Mouse (Mus musculus) intestine, embryonic 15.5 days (tissue): ENCODE measurements around the gene Ppargc1a. TPM values are rescaled to one million over a fixed set of nuclear protein-coding genes. Genes with fewer than 3 reads are reported as not detected.

ENCODE experiments used
- ATAC-seq: fragments of 200-750 bp; cut with Nextera tagmentation; 2 replicates; pipeline ENCODE4 v1.8.0; 2017; ENCODE audit warnings: moderate TSS enrichment, moderate library complexity
- H3K27ac ChIP-seq: fragments of 300-500 bp; sonication (generic); 2 replicates; pipeline ENCODE4 v1.5.1; 2015; ENCODE audit warnings: mild to moderate bottlenecking, inconsistent platforms
- H3K27me3 ChIP-seq: fragments of 300-500 bp; sonication (generic); replicated peaks from 2 replicates; pipeline ENCODE4 v1.6.1; 2015; ENCODE audit warnings: inconsistent platforms
- H3K36me3 ChIP-seq: fragments of 300-500 bp; sonication (generic); 2 replicates; pipeline ENCODE4 v1.6.1; 2015; ENCODE audit warnings: inconsistent platforms
- H3K4me1 ChIP-seq: fragments of 300-500 bp; sonication (generic); replicated peaks from 2 replicates; pipeline ENCODE4 v1.6.1; 2015; ENCODE audit warnings: inconsistent platforms
- H3K4me2 ChIP-seq: fragments of 300-500 bp; sonication (generic); replicated peaks from 2 replicates; pipeline ENCODE4 v1.6.1; 2015; ENCODE audit warnings: mild to moderate bottlenecking, inconsistent platforms
- H3K4me3 ChIP-seq: fragments of 300-500 bp; sonication (generic); replicated peaks from 2 replicates; pipeline ENCODE4 v1.5.1; 2015; ENCODE audit warnings: inconsistent platforms
- H3K9ac ChIP-seq: fragments of 300-500 bp; sonication (generic); 2 replicates; pipeline ENCODE4 v1.6.1; 2015; ENCODE audit warnings: inconsistent platforms
- H3K9me3 ChIP-seq: fragments of 300-500 bp; sonication (generic); 2 replicates; pipeline ENCODE4 v1.6.1; 2016; ENCODE audit warnings: inconsistent platforms
- WGBS: fragments of 180-500 bp; shearing (Covaris S2); methylation state at CpG from one replicate; pipeline ENCODE4 v1.1.7; 2015; 5-methylcytosine and 5-hydroxymethylcytosine counted together
- polyA plus RNA-seq: library from polyadenylated mRNA; unstranded; fragments of >200 nt; fragmentation: Nextera tagmentation; extraction: Ambion mirVana; gene quantifications from 2 replicates; pipeline ENCODE4 v1.2.1, GENCODE M21; 2015

Gene Ppargc1a
- polyA plus RNA-seq, 1 experiment from 2014 or later: 6.9 TPM

DNA sequence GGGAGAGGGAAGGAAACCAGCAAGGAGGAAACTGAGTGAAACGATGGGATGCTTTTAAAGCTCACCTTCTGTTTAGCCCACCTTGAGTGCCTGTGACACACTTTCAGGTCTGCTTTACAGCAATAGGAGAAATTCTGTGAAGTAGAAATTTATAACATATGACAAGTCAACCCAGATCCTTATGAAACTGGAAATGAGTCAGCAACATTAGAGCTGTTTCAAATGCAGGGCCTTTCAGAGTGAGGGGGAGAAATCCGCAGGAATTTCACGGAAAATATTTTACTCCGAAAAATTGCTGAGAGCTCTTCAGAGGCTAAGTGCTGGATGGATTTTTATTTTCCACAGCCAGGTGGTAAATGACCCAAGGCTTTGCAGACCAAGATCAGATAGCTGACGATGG lies 133.6 kb downstream of the Ppargc1a start:
- no peak for ATAC-seq
- Histone ChIP-seq H3K9ac (no peak overlapping the region), H3K27ac (no peak overlapping the region), H3K4me2 (no peak overlapping the region), H3K4me3 (no peak overlapping the region), H3K27me3 (no peaks in the 10 kb centered on the region), H3K9me3 (no peaks in the 10 kb centered on the region), H3K36me3 (no peaks in the 10 kb centered on the region), H3K4me1 (no peaks in the 10 kb centered on the region)
- 64% methylated on average over 5 of the region's 5 CpGs for WGBS

DNA sequence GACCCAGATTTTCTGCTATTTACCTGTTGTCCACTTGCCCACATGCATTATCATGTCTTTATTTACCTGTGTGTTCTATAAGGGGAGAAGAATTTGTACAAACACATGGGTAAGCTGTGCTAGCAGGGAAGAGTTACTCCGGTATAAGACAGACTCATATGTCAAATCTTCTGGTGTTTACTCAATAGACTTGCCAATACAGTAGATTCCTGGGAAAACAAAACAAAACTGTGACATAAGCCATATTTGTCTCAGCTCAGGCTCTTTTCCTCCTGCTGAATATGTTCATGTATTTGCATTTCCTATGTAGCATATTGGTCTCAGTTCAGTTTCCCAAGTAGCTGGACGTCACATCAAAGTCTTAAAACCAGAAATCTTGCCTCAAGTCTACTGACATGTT lies 135.0 kb downstream of the Ppargc1a start:
- Histone ChIP-seq H3K9me3 (no peaks in the 10 kb centered on the region), H3K9ac (no peak overlapping the region), H3K36me3 (no peaks in the 10 kb centered on the region), H3K4me2 (no peak overlapping the region), H3K4me1 (no peaks in the 10 kb centered on the region), H3K27ac (no peak overlapping the region), H3K27me3 (no peaks in the 10 kb centered on the region), H3K4me3 (no peak overlapping the region)
- no peak for ATAC-seq
- 86% methylated on average over 2 of the region's 2 CpGs for WGBS

DNA sequence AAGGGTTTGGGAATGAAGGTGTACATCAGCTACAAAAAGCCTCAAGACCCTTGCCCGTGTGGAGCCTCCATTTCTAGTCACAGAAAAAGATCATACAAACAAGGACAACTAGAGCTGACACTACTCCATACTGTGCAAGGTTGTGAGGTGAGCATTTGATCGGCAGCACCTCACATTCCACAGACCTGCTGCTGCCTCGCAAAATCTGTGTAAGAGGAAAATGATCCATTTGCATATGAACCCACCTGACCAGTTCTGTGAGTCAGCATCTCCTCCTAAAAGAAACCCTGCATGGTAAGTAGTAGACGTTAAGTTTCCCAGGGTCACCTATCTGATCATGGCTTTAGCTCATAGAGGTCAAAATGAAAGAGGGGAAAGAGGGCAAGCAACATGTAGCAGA lies 135.5 kb downstream of the Ppargc1a start:
- no peak for ATAC-seq
- whole genome bisulfite sequencing: 50% methylated on average over 4 of the region's 4 CpGs

DNA sequence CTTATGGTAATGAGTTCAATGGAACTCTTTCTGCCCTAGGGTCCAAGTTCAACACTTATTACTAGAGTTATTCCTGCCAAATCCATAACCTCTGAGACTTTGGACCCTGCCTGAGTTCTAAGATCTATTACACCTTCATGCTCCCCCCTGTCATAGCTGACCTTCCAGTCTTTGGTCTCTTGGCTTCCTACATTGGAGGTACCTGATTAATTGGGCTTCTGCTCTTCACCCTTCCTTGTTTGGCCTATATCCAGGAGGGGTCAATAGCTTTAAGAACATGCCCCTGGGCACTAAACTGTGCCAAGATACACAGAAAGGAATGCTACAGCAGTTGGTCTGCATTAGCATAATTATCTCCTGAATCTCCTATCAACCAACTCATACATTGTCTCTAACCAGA lies 141.1 kb downstream of the Ppargc1a start:
- Histone ChIP-seq H3K27ac (no peak overlapping the region), H3K4me2 (no peak overlapping the region), H3K9ac (no peak overlapping the region), H3K4me1 (no peaks in the 10 kb centered on the region), H3K4me3 (no peak overlapping the region), H3K9me3 (no peaks in the 10 kb centered on the region), H3K27me3 (no peaks in the 10 kb centered on the region), H3K36me3 (no peaks in the 10 kb centered on the region)
- ATAC-seq: no peak

More for the DNA sequence above, 135.5 kb downstream of the Ppargc1a start:
- Histone ChIP-seq H3K9ac (no peak overlapping the region), H3K4me1 (no peaks in the 10 kb centered on the region), H3K27ac (no peak overlapping the region), H3K9me3 (no peaks in the 10 kb centered on the region), H3K27me3 (no peaks in the 10 kb centered on the region), H3K4me3 (no peak overlapping the region), H3K4me2 (no peak overlapping the region), H3K36me3 (no peaks in the 10 kb centered on the region)

DNA sequence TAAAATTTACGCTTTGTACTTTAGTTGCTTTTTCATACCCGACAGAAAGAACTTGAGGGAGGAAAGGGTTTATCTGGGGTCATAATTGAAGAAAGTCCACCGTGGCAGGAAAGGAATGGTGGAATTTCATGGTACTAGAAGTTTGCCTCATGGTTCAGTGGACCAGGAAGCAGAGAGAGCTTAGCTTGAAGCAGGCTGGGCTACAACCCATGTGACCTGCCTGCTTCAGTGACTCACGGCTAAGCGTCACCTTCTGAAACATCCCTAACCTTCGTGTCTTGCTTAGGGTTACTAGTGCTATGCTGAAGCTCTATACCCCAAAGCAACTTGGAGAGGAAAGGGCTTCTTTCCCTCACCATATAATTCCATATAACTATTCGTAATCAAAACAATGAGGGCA lies 151.1 kb downstream of the Ppargc1a start:
- no peak for ATAC-seq
- H3K27me3 ChIP-seq: no peaks in the 10 kb centered on the region
- H3K36me3 ChIP-seq: no peaks in the 10 kb centered on the region
- no peaks in the 10 kb centered on the region for H3K4me1 ChIP-seq
- no peak overlapping the region for H3K4me2 ChIP-seq
- H3K9ac ChIP-seq: no peak overlapping the region
- H3K27ac ChIP-seq: no peak overlapping the region
- no peak overlapping the region for H3K4me3 ChIP-seq
- H3K9me3 ChIP-seq: no peaks in the 10 kb centered on the region
- WGBS: 84% methylated on average over 7 of the region's 7 CpGs

DNA sequence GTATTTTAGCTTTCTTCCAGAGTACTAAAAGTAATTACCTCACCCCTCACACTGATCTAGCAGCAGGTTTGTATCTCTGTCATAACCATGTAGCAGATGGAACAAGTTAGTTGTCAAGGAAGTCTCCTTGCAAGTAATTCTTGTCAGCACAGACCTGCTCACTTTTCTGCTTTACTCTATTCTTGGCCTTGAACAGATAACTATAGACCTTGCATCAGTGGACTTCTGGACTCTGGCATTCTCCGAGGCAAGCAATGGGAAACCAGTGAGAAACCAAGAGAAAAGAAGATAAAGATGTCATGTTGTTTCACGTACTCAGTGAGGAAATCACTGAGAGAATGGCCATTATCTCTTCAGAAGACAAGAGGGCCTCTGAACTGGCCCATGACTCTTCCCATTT lies 152.1 kb downstream of the Ppargc1a start:
- no peaks in the 10 kb centered on the region for H3K4me1 ChIP-seq
- H3K9me3 ChIP-seq: no peaks in the 10 kb centered on the region
- H3K9ac ChIP-seq: no peak overlapping the region
- 64% methylated on average over 2 of the region's 2 CpGs for WGBS
- no peak for ATAC-seq
- no peak overlapping the region for H3K4me2 ChIP-seq
- no peak overlapping the region for H3K27ac ChIP-seq
- H3K27me3 ChIP-seq: no peaks in the 10 kb centered on the region
- H3K4me3 ChIP-seq: no peak overlapping the region
- no peaks in the 10 kb centered on the region for H3K36me3 ChIP-seq

DNA sequence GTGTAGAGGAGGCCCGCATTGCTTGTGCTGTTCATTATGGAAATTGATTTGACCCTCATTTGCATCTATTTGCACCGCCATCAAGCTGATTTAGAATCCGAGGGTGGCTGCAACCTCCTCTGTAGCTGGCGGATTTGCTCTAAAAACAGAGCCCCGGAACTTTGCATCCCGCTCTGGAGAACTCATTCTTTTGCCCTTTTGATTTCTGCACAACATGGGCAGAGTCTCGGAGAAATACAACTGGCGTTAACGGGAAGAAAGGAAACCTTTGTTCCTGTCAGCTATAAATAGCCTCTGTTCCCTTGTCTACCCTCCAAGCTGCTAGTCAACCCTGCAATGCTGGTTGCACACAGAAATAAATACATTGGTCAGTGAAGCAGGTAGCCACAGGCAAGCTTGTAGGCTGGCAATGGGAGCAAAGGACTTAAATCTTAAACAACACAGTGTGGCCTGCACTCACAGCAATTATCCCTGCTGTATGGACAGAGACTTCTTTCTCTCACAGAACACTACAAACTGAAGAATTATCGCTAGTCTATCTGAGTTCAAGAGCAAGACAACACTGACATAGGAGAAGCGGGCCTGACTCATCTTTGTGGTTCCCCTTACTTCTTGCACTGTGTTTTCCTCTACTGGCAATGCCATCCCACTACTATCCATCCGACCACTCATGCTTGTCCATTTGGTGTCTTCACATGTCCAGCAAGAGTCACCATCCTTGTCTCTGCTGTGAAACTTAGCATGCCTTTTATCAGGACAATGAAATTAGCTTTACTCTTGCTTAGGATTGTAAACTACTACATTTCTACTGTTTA lies 155.0 kb downstream of the Ppargc1a start:
- no peak overlapping the region for H3K4me3 ChIP-seq
- no peak overlapping the region for H3K27ac ChIP-seq
- H3K9ac ChIP-seq: no peak overlapping the region
- no peak overlapping the region for H3K4me2 ChIP-seq
- ATAC-seq: no peak
- no peaks in the 10 kb centered on the region for H3K9me3 ChIP-seq
- WGBS: 55% methylated on average over 12 of the region's 12 CpGs
- H3K4me1 ChIP-seq: no peaks in the 10 kb centered on the region
- H3K36me3 ChIP-seq: no peaks in the 10 kb centered on the region
- no peaks in the 10 kb centered on the region for H3K27me3 ChIP-seq

DNA sequence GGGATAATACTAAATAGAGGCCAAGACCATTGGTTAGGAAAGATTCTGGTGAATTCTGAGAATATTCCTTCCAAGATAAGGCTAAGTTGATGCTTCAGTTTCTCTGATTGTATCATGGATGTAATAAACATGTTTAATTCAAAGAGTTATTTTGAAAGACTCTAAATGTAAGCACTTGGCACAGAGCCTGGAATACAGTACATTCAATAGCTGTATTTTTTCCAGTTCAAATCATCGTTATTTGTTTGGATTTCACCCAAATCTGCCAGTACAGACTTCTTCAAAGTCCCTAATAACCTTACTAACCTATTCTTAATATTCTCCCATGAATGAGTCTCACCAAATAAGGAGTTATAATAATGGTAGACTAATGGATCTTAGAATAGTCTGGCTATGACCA lies 157.5 kb downstream of the Ppargc1a start:
- Histone ChIP-seq H3K36me3 (no peaks in the 10 kb centered on the region), H3K4me2 (no peak overlapping the region), H3K4me3 (no peak overlapping the region), H3K27me3 (no peaks in the 10 kb centered on the region), H3K9me3 (no peaks in the 10 kb centered on the region), H3K9ac (no peak overlapping the region), H3K4me1 (no peaks in the 10 kb centered on the region), H3K27ac (no peak overlapping the region)
- ATAC-seq: no peak
- WGBS: 40% methylated on average over 1 of the region's 1 CpGs

DNA sequence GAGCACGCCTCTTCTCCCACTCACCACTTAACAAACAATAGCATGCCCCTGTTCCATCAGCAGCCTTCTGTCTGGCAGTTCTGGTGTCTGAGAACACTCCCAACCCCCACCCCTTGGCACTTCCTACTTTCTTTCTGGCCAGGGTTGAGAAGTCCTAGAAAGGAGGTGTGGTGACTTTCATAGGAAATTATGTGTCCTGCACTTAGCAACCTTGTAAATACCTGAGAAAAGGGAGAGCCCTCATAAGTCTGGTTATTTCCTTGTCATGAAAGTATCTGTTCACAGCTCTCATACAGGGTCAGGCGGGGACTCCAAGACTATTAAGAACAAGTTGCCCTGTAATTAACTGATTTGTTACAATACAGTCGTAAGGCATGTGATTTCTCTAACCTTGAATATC lies 161.1 kb downstream of the Ppargc1a start:
- no peaks in the 10 kb centered on the region for H3K36me3 ChIP-seq
- no peak overlapping the region for H3K4me2 ChIP-seq
- no peaks in the 10 kb centered on the region for H3K27me3 ChIP-seq
- ATAC-seq: peak; percentile 91
- no peak overlapping the region for H3K27ac ChIP-seq
- no peaks in the 10 kb centered on the region for H3K4me1 ChIP-seq
- H3K4me3 ChIP-seq: no peak overlapping the region
- 60% methylated on average over 3 of the region's 3 CpGs for WGBS
- H3K9me3 ChIP-seq: no peaks in the 10 kb centered on the region
- no peak overlapping the region for H3K9ac ChIP-seq
